ENCODE assay signal across 10 mouse cellular contexts in genomic region chr11:55545690-55546089, GRCm38 (mm10).
"Had no signal": no experiment of that assay in that cellular context is flagged by ENCODE, and none has a peak within 500 bp of the region (broad histone marks: within the 10 kb centered on the region; RNA-seq: fewer than 3 reads in every experiment).

No protein-coding gene starts in this region.

- H3K36me3 ChIP-seq: kidney, embryonic 15.5 days; limb, embryonic 12.5 days; midbrain, embryonic 13.5 days had no signal

- H3K4me2 ChIP-seq: kidney, embryonic 15.5 days; limb, embryonic 12.5 days; midbrain, embryonic 13.5 days had no signal

- H3K9ac ChIP-seq: kidney, embryonic 15.5 days; limb, embryonic 12.5 days; midbrain, embryonic 13.5 days had no signal

- H3K9me3 ChIP-seq: kidney, embryonic 15.5 days; midbrain, embryonic 13.5 days had no signal

- H3K27ac ChIP-seq: kidney, embryonic 15.5 days; limb, embryonic 12.5 days; midbrain, embryonic 13.5 days had no signal

- DNase-seq: kidney, adult 18-20 months; kidney, postnatal 14 days; layer of hippocampus, postnatal 36 days; lung, postnatal 36 days; right cerebral cortex, postnatal 14 days; thymus, adult 2 months; thymus, postnatal 36 days had no signal

- H3K27me3 ChIP-seq: kidney, embryonic 15.5 days; limb, embryonic 12.5 days; midbrain, embryonic 13.5 days had no signal

- ATAC-seq: midbrain, embryonic 13.5 days had no signal

- H3K4me1 ChIP-seq: kidney, embryonic 15.5 days; limb, embryonic 12.5 days; midbrain, embryonic 13.5 days had no signal

- H3K4me3 ChIP-seq: kidney, embryonic 15.5 days; limb, embryonic 12.5 days; midbrain, embryonic 13.5 days had no signal
